Mouse (Mus musculus): ENCODE results near the gene Khnyn.

The Khnyn gene

DNA sequence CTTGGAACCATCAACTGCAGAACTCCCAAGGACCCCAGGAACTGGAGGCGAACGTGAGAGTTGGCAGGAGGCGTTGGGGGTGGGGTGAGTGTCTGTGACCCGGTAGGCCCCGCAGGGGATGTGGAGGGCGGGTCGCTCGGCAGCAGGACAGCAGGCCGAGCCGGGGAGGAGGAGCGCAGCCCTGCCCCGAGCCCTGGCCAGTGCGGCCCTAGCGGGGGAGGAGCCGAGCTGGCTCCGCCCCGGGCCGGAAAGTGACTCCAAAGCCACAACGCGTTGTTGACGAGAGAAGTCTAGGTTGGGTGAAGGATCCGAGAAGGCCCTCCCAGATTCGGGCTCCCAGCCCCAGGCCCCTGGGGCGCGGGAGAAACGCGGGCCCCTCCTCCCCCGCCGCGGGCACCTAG, at the start of gene Khnyn:
Khnyn (plus strand) TSS at position 235 of the 401 bp plus-strand sequence.
- DNase-seq (ENCODE audit: low read depth, low spot score), result peak; percentile 93

DNA sequence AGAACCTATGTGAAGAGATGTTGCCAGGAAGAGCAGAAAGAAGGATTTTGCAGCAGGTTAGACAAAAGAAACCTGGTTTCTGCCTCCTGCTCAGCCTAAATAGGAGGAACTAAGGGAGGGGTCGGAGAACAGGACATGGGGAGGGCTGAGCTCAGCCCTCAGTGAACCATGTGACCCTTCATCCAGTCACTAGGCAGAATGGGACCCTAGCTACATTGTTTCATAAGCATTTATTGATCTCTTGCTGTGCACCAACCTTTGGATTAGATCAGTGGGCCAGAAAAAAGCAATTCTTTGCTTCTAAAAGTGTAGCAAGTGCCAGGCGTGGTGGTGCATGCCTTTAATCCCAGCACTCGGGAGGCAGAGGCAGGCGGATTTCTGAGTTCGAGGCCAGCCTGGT, 46.4 kb upstream of the Khnyn start:
- no peak for DNase-seq (ENCODE audit: low read depth, low spot score)

DNA sequence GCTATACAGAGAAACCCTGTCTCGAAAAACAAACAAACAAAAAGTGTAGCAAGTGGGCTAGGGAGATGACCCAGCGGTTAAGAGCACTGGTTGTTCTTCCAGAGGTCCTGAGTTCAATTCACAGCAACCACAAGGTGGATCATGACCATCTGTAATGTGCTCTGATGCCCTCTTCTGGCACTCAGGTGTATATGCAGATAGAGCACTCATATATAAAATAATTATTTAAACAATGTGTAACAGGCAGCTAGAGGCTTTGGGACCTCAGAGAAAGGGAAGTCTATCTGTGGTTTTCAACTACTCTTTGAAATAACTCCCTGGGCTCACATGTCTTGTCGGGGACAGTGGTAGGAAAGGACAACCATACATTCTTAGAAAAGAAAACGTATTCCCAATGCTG, 46.0 kb upstream of the Khnyn start:
- DNase-seq (ENCODE audit: low read depth, low spot score), result no peak

DNA sequence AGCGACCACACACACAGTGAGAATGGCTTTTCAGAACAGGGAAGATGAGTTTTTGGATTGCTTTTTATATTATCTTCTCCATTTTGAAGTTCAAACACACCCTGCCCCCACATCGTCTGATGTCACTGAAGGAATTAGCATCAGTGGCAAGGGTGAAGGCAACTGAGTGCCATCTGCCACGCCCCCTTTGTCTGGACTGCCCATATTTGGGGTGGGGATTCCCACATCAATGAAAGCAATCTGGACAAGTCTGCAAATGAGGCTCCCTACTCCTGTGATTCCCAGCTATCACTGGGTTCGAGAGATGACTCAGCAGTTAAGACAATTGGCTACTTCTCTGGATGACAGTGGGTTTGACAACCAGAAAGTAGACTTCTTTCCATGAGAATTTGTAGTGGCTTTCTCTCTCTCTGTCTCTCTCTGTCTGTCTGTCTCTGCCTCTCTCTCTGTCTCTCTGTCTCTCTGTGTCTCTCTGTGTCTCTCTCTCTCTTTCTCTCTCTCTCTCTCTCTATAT, 43.8 kb upstream of the Khnyn start:
- no peak for DNase-seq (ENCODE audit: low read depth, low spot score)

DNA sequence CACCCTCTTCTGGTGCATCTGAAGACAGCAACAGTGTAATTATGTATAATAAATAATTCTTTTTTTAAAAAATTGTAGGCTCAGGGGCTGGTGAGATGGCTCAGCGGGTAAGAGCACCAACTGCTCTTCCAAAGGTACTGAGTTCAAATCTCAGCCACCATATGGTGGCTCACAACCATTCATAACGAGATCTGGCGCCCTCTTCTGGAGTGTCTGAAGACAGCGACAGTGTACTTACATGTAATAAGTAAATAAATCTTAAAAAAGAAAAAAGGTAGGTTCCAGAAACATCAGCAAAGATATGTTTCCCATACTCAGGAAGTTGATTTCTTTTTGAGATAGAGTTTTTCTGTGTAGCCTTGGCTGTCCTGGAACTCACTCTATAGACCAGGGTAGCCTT, 42.0 kb upstream of the Khnyn start:
- DNase-seq (ENCODE audit: low read depth, low spot score), result no peak

DNA sequence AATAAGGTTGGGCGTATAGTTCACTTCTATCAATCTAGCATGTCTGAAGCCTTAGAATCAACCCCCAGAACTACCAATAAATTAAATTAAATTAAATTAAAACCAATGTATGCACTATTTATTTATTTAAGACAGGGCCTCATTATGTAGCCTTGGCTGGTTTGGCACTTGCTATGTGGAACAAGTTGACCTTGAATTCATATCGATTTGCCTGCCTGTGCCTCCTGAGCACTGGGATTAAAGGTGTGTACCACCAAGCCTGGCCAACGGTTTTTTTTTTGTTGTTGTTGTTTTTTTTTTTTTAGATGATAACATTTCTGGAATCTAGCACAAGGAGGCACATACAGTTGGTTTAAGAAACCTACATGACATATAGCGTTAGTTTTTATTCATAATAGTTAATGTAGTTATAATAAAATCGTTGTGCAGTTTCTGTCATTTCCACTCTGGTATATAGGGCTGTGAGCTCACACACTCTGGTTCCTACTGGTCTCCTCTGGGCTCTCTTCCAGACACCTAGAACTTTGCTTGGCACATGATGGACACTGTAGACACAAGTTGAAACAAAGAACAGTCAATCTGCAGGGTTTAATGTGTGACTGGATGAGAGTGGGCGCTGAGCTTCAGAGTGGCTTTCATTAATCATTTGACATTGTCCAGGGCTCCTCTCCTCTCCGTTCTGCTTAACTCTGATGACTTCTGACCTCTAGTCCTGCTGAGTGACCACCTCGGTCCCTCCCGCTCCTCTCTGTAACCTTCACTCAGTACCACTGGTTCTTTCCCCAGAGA, 39.0 kb upstream of the Khnyn start:
- DNase-seq (ENCODE audit: low read depth, low spot score), result no peak

DNA sequence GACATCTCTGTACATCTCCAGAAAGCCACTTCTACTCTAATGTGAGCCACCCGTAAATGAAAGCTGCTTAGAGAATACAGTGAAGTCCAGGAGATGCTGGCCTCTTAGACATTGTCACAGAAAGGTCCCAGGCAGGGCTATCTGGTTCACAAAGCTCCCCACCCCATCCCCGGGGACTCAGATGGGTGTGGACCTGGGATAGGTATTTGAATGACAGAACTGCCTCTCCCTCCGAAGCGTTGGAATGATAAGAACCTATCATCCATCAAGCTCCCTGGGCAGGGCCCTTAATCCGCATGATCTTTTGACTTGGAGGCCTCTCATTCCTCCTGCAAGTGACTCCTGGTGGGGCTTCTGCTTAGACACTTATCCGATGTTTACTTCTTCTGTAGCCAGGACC, 33.9 kb upstream of the Khnyn start:
- DNase-seq (ENCODE audit: low read depth, low spot score), result no peak

DNA sequence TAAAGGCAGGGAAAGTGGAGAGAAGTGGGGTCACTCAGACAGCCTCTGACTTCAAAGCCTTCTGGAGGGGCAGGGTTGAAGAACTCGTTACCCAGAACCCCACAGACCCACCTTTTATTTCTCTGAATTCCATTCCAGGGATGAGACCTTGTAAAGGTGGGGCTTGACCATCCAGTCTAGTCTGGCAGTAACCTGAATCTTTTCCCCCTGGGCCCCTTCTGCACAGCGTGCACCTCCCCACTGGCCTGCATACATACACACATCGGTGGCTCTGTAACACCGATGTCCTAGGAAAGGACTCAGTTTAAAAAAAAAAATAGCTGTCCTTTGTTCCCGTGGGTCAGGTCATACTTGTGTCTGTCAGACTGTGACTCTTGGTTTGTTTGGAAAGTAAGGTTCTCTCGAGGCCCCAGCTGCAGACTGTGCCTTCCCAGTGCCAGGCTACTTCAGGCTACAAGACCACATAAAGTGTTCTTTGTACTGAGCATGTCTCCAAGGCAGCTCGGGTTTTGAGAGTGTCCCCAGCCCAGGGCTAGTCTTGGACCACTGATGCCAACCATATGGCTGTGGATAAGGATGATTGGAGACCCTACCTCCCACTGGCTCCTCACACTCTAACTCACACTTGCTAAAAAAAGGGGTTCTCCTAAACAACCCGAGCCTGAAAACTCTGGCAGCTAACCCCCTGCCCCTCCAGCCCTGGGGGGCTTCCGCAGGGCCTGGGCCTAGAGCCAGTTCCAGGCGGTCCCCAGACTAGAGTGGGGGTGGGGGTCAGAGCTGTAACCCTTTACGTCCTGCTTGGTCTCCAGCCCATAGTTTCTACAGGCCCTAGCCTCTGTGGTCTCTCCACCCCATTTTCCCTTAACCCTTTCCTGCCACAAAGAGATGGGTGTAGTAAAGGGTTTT, 31.8 kb upstream of the Khnyn start:
- peak; percentile 73 for DNase-seq (ENCODE audit: low read depth, low spot score)

DNA sequence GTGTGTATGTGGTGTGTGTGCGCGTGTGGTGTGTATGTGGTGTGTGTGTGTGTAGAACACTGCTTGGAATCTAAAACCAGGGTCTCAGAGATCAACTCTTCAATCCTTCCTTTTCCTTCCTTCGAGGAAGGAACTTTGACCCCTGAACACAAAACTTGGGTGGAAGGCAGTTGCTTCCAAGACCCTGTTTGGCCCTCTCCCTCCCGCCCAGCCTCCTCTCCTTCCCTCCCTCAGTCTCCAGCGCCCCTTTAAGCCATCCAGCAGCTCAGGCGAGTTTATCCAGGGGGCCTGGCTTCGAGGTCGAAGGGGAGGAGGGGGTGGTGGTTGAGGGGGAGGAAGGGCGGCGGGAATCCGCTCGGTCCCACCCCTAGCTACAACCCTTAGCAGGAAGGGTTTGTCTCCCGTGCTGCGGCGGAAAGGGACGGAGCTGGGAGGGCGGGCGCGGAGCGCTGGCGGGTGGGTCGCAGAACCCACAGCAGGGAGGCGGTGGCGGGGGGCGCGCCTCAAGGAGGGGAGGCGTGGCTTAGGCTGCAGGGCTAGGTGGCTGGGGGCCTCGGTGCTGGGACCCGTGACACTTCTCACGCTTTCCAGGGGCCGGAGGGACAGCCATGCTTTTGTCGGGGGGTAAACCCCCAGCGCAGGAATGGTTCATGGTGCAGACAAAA, 31.0 kb upstream of the Khnyn start, which contains the start of gene Nynrin:
Nynrin (plus strand) TSS at position 390 of the 665 bp plus-strand sequence.
- peak; percentile 91 for DNase-seq (ENCODE audit: low read depth, low spot score)

DNA sequence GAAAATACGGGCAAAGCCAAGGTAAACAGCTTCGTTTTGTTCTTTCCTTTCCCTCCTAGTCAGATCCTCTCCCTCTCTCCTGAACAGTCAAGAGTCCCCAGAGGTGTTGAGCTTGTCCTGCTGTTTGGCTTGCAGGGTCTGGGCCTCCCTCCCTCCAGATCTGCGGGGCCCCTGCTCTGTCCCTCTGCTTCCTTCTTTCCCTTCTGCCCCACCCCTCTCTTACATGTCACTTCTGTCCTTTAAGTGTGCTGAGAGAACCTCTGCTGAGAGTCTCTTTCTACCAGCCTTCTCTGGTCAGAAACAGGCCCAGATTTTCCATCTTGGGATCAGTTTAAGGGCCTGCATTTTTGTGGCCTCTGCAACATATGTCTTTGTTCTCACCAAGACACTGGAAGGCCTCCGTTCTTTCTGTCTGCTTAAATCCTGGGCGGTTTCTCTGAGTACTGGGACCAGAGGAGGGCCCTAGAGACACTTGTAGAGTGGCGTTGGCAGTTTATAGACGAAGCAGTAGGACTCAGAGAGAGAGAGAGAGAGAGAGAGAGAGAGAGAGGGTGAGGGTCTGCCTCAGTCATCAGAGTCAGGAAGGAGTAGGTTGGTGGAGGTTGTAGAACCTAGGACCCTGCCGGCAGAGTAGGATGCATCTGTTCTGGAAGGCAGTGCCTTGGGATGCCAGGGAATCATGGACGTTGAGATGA, 30.2 kb upstream of the Khnyn start:
- DNase-seq (ENCODE audit: low read depth, low spot score), result no peak

DNA sequence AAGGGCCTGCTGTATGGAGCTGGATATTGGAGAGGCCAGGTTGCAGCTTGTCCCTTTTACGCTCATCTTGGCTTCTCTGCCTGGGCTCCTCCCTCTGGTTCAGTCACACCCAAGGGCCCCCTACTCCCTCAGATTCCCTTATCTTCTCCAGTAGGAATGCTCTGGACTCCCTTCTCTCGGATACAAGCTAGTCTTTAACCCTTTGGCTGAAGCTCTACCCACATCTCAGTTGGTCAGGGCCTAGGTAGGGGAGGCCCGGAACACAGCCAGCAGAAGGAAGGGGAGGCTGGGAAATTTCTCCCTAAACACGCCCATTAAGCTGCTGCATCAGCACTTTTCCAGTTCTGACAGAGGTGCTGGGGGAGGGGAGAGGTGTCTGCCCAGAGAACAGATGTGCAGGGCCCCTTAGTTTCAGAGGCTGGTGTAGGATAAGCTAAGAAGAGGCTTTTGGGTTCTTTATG, 29.6 kb upstream of the Khnyn start:
- peak; percentile 63 for DNase-seq (ENCODE audit: low read depth, low spot score)

DNA sequence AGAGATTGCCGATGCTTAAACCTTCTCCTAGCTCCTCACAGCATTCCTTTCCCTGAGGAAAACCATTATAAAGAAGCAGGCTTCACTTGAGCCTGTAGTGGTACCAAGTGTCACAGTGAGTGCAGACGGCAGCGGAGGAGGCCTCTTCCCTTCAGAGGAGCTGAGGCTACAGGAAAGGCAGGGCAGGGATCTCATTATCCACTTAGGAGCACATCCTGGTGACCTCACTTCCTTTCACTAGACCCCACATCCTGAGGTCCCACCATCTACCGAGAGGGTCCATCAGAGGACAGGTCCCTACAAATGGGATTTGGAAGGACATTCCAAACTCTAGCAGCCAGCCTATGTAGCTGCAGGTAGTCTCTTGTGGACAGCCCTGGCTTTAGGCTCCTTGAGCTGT, 27.2 kb upstream of the Khnyn start:
- no peak for DNase-seq (ENCODE audit: low read depth, low spot score)

DNA sequence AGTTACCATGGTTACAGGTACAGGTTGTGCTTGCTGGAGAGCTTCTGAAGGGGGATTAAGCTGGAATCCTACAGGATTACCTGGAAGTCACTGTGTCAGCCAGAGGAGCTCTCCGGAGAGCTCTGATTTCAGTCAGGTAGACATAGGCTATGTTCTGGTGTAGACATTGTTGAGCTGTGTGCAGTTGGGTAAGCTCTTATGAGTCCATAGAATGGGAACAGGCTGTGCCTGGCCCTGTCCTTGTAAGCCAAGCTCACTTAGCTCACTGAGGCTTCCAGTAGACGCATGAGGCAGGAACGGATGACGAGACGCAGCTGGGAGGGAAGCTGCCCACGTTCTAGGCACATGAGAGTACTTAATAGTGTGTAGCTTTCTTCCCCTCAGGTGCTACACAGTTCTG, 22.6 kb upstream of the Khnyn start:
- DNase-seq (ENCODE audit: low read depth, low spot score), result no peak

DNA sequence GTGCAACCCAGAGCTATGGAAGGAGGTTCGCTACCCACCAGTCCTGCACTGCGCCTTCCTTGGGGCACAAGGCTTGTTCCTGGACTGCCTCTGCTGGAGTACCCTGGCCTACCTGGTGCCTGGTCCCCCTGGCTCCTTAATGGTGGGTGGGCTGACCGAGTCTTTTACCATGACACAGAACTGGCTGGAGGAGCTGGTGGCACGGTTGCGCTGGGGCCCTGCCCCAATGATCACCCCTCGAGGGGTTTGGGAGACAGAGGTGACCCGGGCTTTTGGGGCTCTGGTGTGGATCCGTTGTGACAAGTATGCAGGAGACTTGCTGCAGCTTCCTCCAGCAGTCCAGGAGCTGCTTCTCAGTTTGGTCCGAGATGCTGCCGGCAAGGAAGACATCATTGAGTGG, 21.8 kb upstream of the Khnyn start:
- no peak for DNase-seq (ENCODE audit: low read depth, low spot score)

DNA sequence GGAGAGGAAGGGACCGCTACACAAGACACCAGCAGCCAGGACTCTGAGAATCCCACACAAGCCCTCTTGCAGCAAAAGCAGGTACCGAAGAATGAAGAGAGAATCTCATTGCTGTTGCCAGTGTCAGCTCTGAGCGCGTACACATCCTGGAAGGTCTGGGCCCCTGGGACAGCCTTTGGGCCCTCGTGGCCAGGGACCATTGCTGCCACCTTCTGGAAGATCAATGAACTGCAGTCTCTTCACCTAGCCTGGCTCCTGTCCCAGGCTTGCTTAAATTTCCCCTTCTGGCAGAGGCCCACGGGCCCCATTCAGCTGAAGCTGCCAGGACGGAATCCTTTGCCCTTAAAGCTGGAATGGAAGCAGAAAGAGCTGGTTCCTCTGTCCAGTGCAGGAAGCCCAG, 21.0 kb upstream of the Khnyn start:
- DNase-seq (ENCODE audit: low read depth, low spot score), result peak; percentile 77

DNA sequence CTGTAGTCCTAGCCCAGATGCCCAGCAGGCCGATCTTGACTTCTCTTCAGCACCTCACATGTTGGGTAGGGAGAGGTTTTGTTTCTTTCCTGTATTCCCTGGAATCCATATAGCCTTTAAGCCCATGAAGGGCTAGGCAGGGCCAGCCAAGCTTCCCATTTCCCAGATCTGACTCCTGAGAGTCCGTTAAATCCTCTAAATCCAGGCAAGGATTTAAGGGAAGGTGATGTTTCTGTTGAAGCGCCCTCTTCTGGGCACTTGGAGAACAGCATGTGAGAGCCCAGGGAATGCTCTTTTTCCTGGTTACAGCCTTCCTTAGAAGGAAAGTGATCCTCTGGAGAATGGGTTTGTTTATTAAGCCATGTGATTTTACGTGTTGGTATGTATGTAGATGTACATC, 17.8 kb upstream of the Khnyn start:
- DNase-seq (ENCODE audit: low read depth, low spot score), result peak; percentile 80

DNA sequence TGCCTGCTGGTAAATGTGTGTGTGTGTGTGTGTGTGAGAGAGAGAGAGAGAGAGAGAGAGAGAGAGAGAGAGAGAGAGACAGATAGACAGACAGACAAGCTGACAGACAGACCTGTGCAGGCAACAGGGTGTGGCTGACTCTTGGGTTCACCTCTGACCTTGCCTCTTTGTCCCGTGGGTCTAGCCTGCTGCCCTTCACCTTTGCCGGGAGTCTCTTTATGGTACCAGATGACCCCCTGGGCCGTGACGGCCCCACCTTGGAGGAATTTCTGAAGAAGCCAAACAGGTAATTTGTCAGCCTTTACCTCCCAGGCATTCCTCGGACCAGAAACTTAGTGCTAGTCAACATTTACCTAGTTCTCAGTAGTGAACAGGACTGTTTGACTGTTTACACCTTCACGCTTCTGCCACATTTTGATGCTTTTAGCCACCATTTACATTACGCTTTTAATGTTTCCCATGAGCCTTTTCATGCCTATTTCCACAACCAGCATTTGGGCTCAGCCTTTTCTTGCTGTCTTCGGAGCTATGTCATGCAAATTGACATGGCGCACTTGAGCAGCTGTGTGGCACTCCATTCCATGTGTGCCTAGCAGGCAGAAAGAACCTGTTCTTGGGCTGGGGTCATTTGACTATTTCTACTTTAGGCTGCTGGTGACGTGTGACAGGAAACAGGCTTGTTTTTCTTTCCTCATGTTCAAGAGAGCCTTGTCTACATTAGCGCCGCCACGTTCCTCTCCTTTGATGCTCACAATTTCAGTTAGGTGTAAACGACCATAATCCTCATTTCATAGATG, 16.3 kb upstream of the Khnyn start:
- no peak for DNase-seq (ENCODE audit: low read depth, low spot score)

DNA sequence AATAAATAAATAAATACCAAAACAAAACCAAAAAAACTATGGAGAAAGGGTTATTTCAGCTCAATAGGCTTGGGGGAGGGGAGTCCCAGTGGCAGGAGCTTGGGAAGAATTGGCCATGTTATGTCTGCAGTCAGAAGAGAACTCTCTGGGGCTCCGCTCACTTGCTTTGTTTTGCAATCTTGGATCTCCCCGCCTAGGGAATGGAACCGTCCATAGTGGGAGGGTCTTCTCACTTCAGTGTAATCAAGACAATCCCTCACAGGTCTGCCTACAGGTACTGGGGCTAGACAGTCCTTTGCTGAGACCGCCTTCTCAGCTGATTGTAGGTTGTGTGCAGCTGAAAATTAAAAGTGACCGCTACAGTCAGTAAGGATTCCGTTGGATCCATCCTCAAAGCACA, 15.2 kb upstream of the Khnyn start:
- DNase-seq (ENCODE audit: low read depth, low spot score), result no peak

DNA sequence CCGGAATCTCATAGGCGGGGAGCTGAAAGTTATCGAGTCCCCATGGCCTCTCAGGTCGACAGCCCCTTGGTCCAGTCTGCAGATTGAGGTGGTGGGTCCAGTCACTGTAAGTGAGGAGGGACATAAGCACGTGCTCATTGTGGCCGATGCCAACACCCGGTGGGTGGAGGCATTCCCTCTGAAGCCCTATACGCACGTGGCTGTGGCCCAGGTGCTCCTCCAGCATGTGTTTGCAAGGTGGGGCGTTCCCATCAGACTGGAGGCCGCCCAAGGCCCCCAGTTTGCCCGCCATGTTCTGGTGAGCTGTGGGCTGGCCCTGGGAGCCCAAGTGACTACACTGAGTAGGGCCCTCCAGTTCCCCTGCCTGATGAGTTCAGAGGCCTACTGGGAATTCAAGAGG, 12.7 kb upstream of the Khnyn start:
- no peak for DNase-seq (ENCODE audit: low read depth, low spot score)

DNA sequence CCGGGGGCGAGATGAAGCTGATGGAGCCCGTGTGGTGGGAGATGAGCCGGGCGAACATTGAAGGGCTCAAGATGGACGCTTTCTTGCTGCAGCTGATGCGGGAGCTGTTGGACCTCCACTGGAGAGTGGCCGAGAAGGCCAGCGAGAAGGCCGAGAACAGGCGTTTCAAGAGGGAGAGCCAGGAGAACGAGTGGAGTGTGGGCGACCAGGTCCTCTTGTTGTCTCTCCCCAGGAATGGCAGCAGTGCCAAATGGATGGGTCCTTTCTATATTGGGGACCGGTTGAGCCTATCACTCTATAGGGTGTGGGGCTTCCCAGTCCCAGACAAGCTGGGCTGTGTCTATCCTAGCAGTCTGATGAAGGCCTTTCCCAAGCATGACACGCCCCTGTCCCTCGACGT, 12.2 kb upstream of the Khnyn start:
- DNase-seq (ENCODE audit: low read depth, low spot score), result no peak

Measured in mesoderm, embryonic 11.5 days (tissue).